Mouse (Mus musculus): ENCODE data around the gene Bnc2. TPM values are rescaled to one million over a fixed set of nuclear protein-coding genes. Genes with fewer than 3 reads are reported as not detected.

Gene Bnc2
- polyA plus RNA-seq, 1 experiment: 1.1 TPM

- Histone ChIP-seq H3K4me1 (ENCODE audit: control insufficient read depth, insufficient read depth, insufficient read length, low read length) (no peaks in the 10 kb centered on the region), H3K27me3 (ENCODE audit: control insufficient read depth, insufficient read depth, low read length) (no peaks in the 10 kb centered on the region), H3K36me3 (ENCODE audit: control insufficient read depth, insufficient read depth, low read length) (no peaks in the 10 kb centered on the region), H3K4me3 (ENCODE audit: low read depth, low read length) (no peak overlapping the region), H3K27ac (ENCODE audit: insufficient read depth, low read depth, low read length) (no peak overlapping the region)
- WGBS: 13% methylated on average over 4 of the region's 4 CpGs
- TF ChIP-seq CTCF (IDR thresholded peaks at IDR 0.05; ENCODE audit: extremely low read depth, insufficient read length, insufficient replicate concordance, low read depth, low read length) (no peak), POLR2A (IDR thresholded peaks at IDR 0.05; ENCODE audit: low read depth, low read length) (no peak)
Observed at GRCm38 (mm10) chr4:84308226-84308862, 366.7 kb downstream of the Bnc2 start.

- WGBS: 90% methylated on average over 9 of the region's 9 CpGs
- Histone ChIP-seq H3K4me3 (ENCODE audit: low read depth, low read length) (no peak overlapping the region), H3K4me1 (ENCODE audit: control insufficient read depth, insufficient read depth, insufficient read length, low read length) (no peaks in the 10 kb centered on the region), H3K36me3 (ENCODE audit: control insufficient read depth, insufficient read depth, low read length) (no peaks in the 10 kb centered on the region), H3K27me3 (ENCODE audit: control insufficient read depth, insufficient read depth, low read length) (no peaks in the 10 kb centered on the region), H3K27ac (ENCODE audit: insufficient read depth, low read depth, low read length) (no peak overlapping the region)
- TF ChIP-seq POLR2A (IDR thresholded peaks at IDR 0.05; ENCODE audit: low read depth, low read length) (no peak), CTCF (IDR thresholded peaks at IDR 0.05; ENCODE audit: extremely low read depth, insufficient read length, insufficient replicate concordance, low read depth, low read length) (no peak)
Observed at GRCm38 (mm10) chr4:84306928-84307606, 368.0 kb downstream of the Bnc2 start.

- TF ChIP-seq POLR2A (IDR thresholded peaks at IDR 0.05; ENCODE audit: low read depth, low read length) (no peak), CTCF (IDR thresholded peaks at IDR 0.05; ENCODE audit: extremely low read depth, insufficient read length, insufficient replicate concordance, low read depth, low read length) (no peak)
- no peak overlapping the region for H3K4me3 ChIP-seq (ENCODE audit: low read depth, low read length)
- no peaks in the 10 kb centered on the region for H3K36me3 ChIP-seq (ENCODE audit: control insufficient read depth, insufficient read depth, low read length)
- H3K4me1 ChIP-seq (ENCODE audit: control insufficient read depth, insufficient read depth, insufficient read length, low read length): no peaks in the 10 kb centered on the region
- WGBS: 69% methylated on average over 3 of the region's 3 CpGs
- H3K27ac ChIP-seq (ENCODE audit: insufficient read depth, low read depth, low read length): no peak overlapping the region
- no peaks in the 10 kb centered on the region for H3K27me3 ChIP-seq (ENCODE audit: control insufficient read depth, insufficient read depth, low read length)
Observed at GRCm38 (mm10) chr4:84302949-84303348, 372.1 kb downstream of the Bnc2 start.

- Histone ChIP-seq H3K4me3 (ENCODE audit: low read depth, low read length) (no peak overlapping the region), H3K36me3 (ENCODE audit: control insufficient read depth, insufficient read depth, low read length) (no peaks in the 10 kb centered on the region), H3K27me3 (ENCODE audit: control insufficient read depth, insufficient read depth, low read length) (no peaks in the 10 kb centered on the region), H3K27ac (ENCODE audit: insufficient read depth, low read depth, low read length) (no peak overlapping the region), H3K4me1 (ENCODE audit: control insufficient read depth, insufficient read depth, insufficient read length, low read length) (no peaks in the 10 kb centered on the region)
- TF ChIP-seq POLR2A (IDR thresholded peaks at IDR 0.05; ENCODE audit: low read depth, low read length): no peak
- no peak for TF ChIP-seq CTCF (IDR thresholded peaks at IDR 0.05; ENCODE audit: extremely low read depth, insufficient read length, insufficient replicate concordance, low read depth, low read length)
- WGBS: 88% methylated on average over 5 of the region's 5 CpGs
Observed at GRCm38 (mm10) chr4:84285153-84285552, 389.9 kb downstream of the Bnc2 start.

- no peak for TF ChIP-seq POLR2A (IDR thresholded peaks at IDR 0.05; ENCODE audit: low read depth, low read length)
- TF ChIP-seq CTCF (IDR thresholded peaks at IDR 0.05; ENCODE audit: extremely low read depth, insufficient read length, insufficient replicate concordance, low read depth, low read length): no peak
- Histone ChIP-seq H3K36me3 (ENCODE audit: control insufficient read depth, insufficient read depth, low read length) (no peaks in the 10 kb centered on the region), H3K27ac (ENCODE audit: insufficient read depth, low read depth, low read length) (no peak overlapping the region), H3K4me3 (ENCODE audit: low read depth, low read length) (no peak overlapping the region), H3K27me3 (ENCODE audit: control insufficient read depth, insufficient read depth, low read length) (no peaks in the 10 kb centered on the region), H3K4me1 (ENCODE audit: control insufficient read depth, insufficient read depth, insufficient read length, low read length) (no peaks in the 10 kb centered on the region)
- WGBS: 68% methylated on average over 2 of the region's 2 CpGs
Observed at GRCm38 (mm10) chr4:84282651-84283050, 392.4 kb downstream of the Bnc2 start.

GRCm38 (mm10) chr4:84278156-84278555 lies 396.9 kb downstream of the Bnc2 start:
- Histone ChIP-seq H3K4me3 (ENCODE audit: low read depth, low read length) (no peak overlapping the region), H3K36me3 (ENCODE audit: control insufficient read depth, insufficient read depth, low read length) (no peaks in the 10 kb centered on the region), H3K27me3 (ENCODE audit: control insufficient read depth, insufficient read depth, low read length) (no peaks in the 10 kb centered on the region), H3K27ac (ENCODE audit: insufficient read depth, low read depth, low read length) (no peak overlapping the region), H3K4me1 (ENCODE audit: control insufficient read depth, insufficient read depth, insufficient read length, low read length) (no peaks in the 10 kb centered on the region)
- no peak for TF ChIP-seq POLR2A (IDR thresholded peaks at IDR 0.05; ENCODE audit: low read depth, low read length)
- TF ChIP-seq CTCF (IDR thresholded peaks at IDR 0.05; ENCODE audit: extremely low read depth, insufficient read length, insufficient replicate concordance, low read depth, low read length): no peak
- 77% methylated on average over 6 of the region's 6 CpGs for WGBS

GRCm38 (mm10) chr4:84276081-84276480 lies 399.0 kb downstream of the Bnc2 start:
- no peaks in the 10 kb centered on the region for H3K4me1 ChIP-seq (ENCODE audit: control insufficient read depth, insufficient read depth, insufficient read length, low read length)
- no peak overlapping the region for H3K27ac ChIP-seq (ENCODE audit: insufficient read depth, low read depth, low read length)
- TF ChIP-seq POLR2A (IDR thresholded peaks at IDR 0.05; ENCODE audit: low read depth, low read length) (no peak), CTCF (IDR thresholded peaks at IDR 0.05; ENCODE audit: extremely low read depth, insufficient read length, insufficient replicate concordance, low read depth, low read length) (no peak)
- no peaks in the 10 kb centered on the region for H3K36me3 ChIP-seq (ENCODE audit: control insufficient read depth, insufficient read depth, low read length)
- no peak overlapping the region for H3K4me3 ChIP-seq (ENCODE audit: low read depth, low read length)
- WGBS: 88% methylated on average over 14 of the region's 14 CpGs
- no peaks in the 10 kb centered on the region for H3K27me3 ChIP-seq (ENCODE audit: control insufficient read depth, insufficient read depth, low read length)
